Comparison of ENCODE assay signal across 30 mouse cellular contexts in genomic region chr11:52102977-52103376, GRCm38 (mm10). TPM values are rescaled to one million over a fixed set of nuclear protein-coding genes. Genes with fewer than 3 reads are reported as not detected.
"Had no signal": no experiment of that assay in that cellular context is flagged by ENCODE, and none has a peak within 500 bp of the region (broad histone marks: within the 10 kb centered on the region; RNA-seq: fewer than 3 reads in every experiment).

No protein-coding gene starts in this region.

- H3K4me2 ChIP-seq: lung, embryonic 14.5 days; midbrain, embryonic 13.5 days; neural tube, embryonic 12.5 days; neural tube, embryonic 15.5 days; stomach, embryonic 15.5 days had no signal

- DNase-seq: kidney, adult 2 months; kidney, postnatal 25 days; layer of hippocampus, adult 9-11 months; lung, embryonic 14.5 days; lung, postnatal 10 days; lung, postnatal 4 days; right cerebral cortex, adult 18-20 months; right cerebral cortex, postnatal 14 days; right cerebral cortex, postnatal 4 days; thymus, postnatal 25 days had no signal

- H3K36me3 ChIP-seq: midbrain, embryonic 13.5 days; neural tube, embryonic 12.5 days; neural tube, embryonic 15.5 days; stomach, embryonic 15.5 days had no signal

- H3K27ac ChIP-seq: kidney, postnatal 0 days; layer of hippocampus, adult 2 months; left cerebral cortex, adult 2 months; midbrain, embryonic 10.5 days; midbrain, embryonic 13.5 days; neural tube, embryonic 12.5 days; neural tube, embryonic 15.5 days; stomach, embryonic 15.5 days had no signal

- H3K4me3 ChIP-seq: layer of hippocampus, adult 2 months; left cerebral cortex, adult 2 months; midbrain, embryonic 10.5 days; midbrain, embryonic 13.5 days; neural tube, embryonic 12.5 days; neural tube, embryonic 15.5 days; stomach, embryonic 15.5 days had no signal

- ATAC-seq: intestine, postnatal 0 days; midbrain, embryonic 13.5 days; midbrain, embryonic 16.5 days had no signal

- H3K9ac ChIP-seq: lung, embryonic 14.5 days; midbrain, embryonic 13.5 days; neural tube, embryonic 12.5 days; neural tube, embryonic 15.5 days; stomach, embryonic 15.5 days had no signal

- H3K27me3 ChIP-seq: midbrain, embryonic 13.5 days; neural tube, embryonic 12.5 days; neural tube, embryonic 15.5 days; stomach, embryonic 15.5 days had no signal

- H3K9me3 ChIP-seq: midbrain, embryonic 10.5 days; midbrain, embryonic 13.5 days; neural tube, embryonic 12.5 days; neural tube, embryonic 15.5 days; stomach, embryonic 15.5 days had no signal

RNA-seq across cellular contexts. Expression of gene Olfr1373, which starts 42.4 kb away (rescaled TPM):
- total RNA-seq: layer of hippocampus, adult 2 months; layer of hippocampus, postnatal 25 days; left cerebral cortex, adult 2 months; left cerebral cortex, postnatal 10 days; left cerebral cortex, postnatal 36 days; liver, adult 2 months had no signal
- polyA plus RNA-seq: intestine, postnatal 0 days; kidney, adult 2 months; kidney, embryonic 14.5 days; kidney, postnatal 0 days; large intestine, adult 2 months; limb, embryonic 11.5 days; limb, embryonic 14.5 days; liver, adult 2 months; liver, embryonic 16.5 days; lung, embryonic 14.5 days; midbrain, embryonic 10.5 days; midbrain, embryonic 13.5 days; midbrain, embryonic 16.5 days; neural tube, embryonic 12.5 days; neural tube, embryonic 15.5 days; stomach, embryonic 15.5 days; thymus, postnatal 0 days had no signal
